Mouse (Mus musculus): ENCODE measurements around the gene Tspan18. TPM values are rescaled to one million over a fixed set of nuclear protein-coding genes. Genes with fewer than 3 reads are reported as not detected.

Gene Tspan18
- 1.0 and 1.4 TPM in 2 replicates for total RNA-seq (2012; rRNA removed)

DNA sequence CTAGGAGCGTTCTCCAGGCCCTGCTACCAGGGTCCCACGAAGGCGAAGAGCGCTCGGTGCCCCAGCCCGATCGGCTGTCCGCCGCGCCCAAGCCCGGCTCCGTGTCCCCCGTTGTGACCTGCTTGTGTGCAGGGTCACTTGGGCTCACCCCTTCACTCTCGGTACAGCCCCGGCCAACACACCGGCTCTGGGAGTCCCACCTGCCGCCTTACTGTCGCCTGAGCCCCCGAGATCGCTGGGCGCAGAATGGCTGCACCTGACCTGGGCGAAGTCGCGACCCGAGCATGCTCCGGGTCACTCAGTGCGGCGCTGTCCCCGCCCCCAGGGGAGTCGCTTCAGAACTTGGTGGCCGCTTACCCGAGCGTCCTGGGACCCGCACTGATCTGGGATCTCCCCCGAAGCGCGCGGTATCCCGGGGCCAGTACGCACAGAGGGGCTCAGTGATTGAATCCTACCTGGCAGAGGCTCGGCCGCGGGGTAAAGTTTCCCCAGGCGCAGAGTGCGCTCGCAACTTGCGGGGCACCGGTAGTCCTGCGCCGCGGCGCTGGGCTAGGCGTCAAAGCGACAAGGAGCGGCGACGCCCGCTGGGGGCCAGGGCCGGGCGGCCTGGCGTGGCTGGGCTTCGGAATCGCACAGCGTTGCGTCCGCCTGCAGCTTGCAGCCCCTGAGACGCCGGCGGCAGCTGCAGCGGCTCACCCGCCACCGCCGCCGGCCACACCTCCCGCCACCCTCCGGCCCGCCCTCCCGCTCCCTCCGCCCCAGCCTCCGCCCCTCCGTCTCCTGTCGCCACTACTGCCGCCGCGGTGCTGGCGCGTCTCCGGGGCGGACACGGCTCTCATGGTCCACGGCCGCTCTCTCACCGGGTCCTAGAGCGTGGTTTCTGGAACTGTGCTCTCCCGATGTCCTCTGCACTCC is at the start of gene Tspan18:
Gene Tspan18 (minus strand): TSS at position 689 of the 915 bp plus-strand sequence.
- no peaks in the 10 kb centered on the region for H3K9me3 ChIP-seq (ENCODE audit: control insufficient read depth, insufficient read depth, low read depth, low read length)
- H3K4me1 ChIP-seq (ENCODE audit: control insufficient read depth in 2 of 2, insufficient read depth in 2 of 2, low read length in 2 of 2, poor library complexity in 1 of 2) = no peaks in the 10 kb centered on the region
- DNase-seq (ENCODE audit: low read depth, low spot score) = peak; percentile 55
- in situ Hi-C loops (cut with MboI; ENCODE audit: low sequenced_read_pairs in 2 of 2, unreplicated experiment in 2 of 2) = loop anchor here in 1 of 2 experiments (10.0 kb wide), 1 partner anchor 109 kb away; no protein-coding TSS in a partner anchor
- H3K4me3 ChIP-seq (ENCODE audit: insufficient read depth in 1 of 2, low read depth in 1 of 2, low read length in 2 of 2, poor library complexity in 1 of 2, severe bottlenecking in 1 of 2) = peak within 1 kb of the TSS; percentile 75 to 77
- peak within 1 kb of the TSS; percentile 64 for H3K9ac ChIP-seq (ENCODE audit: insufficient read depth, low read depth, low read length, poor library complexity, severe bottlenecking)
- H3K36me3 ChIP-seq (ENCODE audit: control insufficient read depth, insufficient read depth, low read length, poor library complexity, severe bottlenecking) = no peaks in the 10 kb centered on the region
- TF ChIP-seq HCFC1 (IDR thresholded peaks at IDR 0.05; ENCODE audit: borderline replicate concordance, insufficient read depth, low read length) = no peak
- no peak for TF ChIP-seq MAFK (IDR thresholded peaks at IDR 0.05; ENCODE audit: insufficient read depth, low read depth, low read length)
- TF ChIP-seq CHD2 (IDR thresholded peaks at IDR 0.05; ENCODE audit: low read depth, low read length) = no peak
- no peak for TF ChIP-seq ZNF384 (IDR thresholded peaks at IDR 0.05; ENCODE audit: low read depth, low read length)
- no peak for TF ChIP-seq ZC3H11A (IDR thresholded peaks at IDR 0.05; ENCODE audit: borderline replicate concordance, low read depth, low read length)
- H3K27ac ChIP-seq (ENCODE audit: insufficient read depth, low read depth, low read length, poor library complexity, severe bottlenecking) = no peak within 1 kb of the TSS

DNA sequence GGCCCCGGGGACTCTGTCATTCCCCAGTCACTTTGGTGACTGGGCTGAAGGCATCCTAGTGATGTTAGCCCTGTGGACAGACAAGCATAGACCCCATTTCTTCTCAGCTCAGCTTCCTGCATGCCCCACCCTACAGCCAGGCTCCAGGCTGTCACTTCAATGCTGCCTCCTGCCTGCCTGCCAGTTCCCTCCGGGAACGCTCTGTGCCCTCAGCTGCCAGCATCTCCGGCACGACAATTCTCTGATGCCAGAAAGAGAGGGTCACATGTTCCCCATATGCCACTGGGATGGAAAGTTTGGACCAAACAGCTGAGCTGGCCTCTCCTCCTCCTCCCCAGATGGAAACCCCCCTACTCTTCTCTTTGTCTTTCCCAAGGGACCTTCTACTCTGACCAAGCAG is 49.5 kb upstream of the Tspan18 start:
- Histone ChIP-seq H3K9ac (ENCODE audit: insufficient read depth, low read depth, low read length, poor library complexity, severe bottlenecking) (no peak overlapping the region), H3K9me3 (ENCODE audit: control insufficient read depth, insufficient read depth, low read depth, low read length) (no peaks in the 10 kb centered on the region), H3K27ac (ENCODE audit: insufficient read depth, low read depth, low read length, poor library complexity, severe bottlenecking) (no peak overlapping the region), H3K4me1 (ENCODE audit: control insufficient read depth in 2 of 2, insufficient read depth in 2 of 2, low read length in 2 of 2, poor library complexity in 1 of 2) (no peaks in the 10 kb centered on the region), H3K36me3 (ENCODE audit: control insufficient read depth, insufficient read depth, low read length, poor library complexity, severe bottlenecking) (no peaks in the 10 kb centered on the region), H3K4me3 (ENCODE audit: insufficient read depth in 1 of 2, low read depth in 1 of 2, low read length in 2 of 2, poor library complexity in 1 of 2, severe bottlenecking in 1 of 2) (no peak overlapping the region)
- no peak for DNase-seq (ENCODE audit: low read depth, low spot score)
- in situ Hi-C loops (cut with MboI; ENCODE audit: low sequenced_read_pairs in 2 of 2, unreplicated experiment in 2 of 2) = no loop called here
- TF ChIP-seq CHD2 (IDR thresholded peaks at IDR 0.05; ENCODE audit: low read depth, low read length) = no peak
- no peak for TF ChIP-seq HCFC1 (IDR thresholded peaks at IDR 0.05; ENCODE audit: borderline replicate concordance, insufficient read depth, low read length)
- no peak for TF ChIP-seq ZNF384 (IDR thresholded peaks at IDR 0.05; ENCODE audit: low read depth, low read length)
- TF ChIP-seq ZC3H11A (IDR thresholded peaks at IDR 0.05; ENCODE audit: borderline replicate concordance, low read depth, low read length) = no peak
- TF ChIP-seq MAFK (IDR thresholded peaks at IDR 0.05; ENCODE audit: insufficient read depth, low read depth, low read length) = no peak

GRCm38 (mm10) chr2:93380680-93381089 is 46.4 kb upstream of the Tspan18 start:
- no peak for TF ChIP-seq CHD2 (IDR thresholded peaks at IDR 0.05; ENCODE audit: low read depth, low read length)
- H3K9me3 ChIP-seq (ENCODE audit: control insufficient read depth, insufficient read depth, low read depth, low read length) = no peaks in the 10 kb centered on the region
- H3K36me3 ChIP-seq (ENCODE audit: control insufficient read depth, insufficient read depth, low read length, poor library complexity, severe bottlenecking) = no peaks in the 10 kb centered on the region
- in situ Hi-C loops (cut with MboI; ENCODE audit: low sequenced_read_pairs in 2 of 2, unreplicated experiment in 2 of 2) = no loop called here
- H3K4me3 ChIP-seq (ENCODE audit: insufficient read depth in 1 of 2, low read depth in 1 of 2, low read length in 2 of 2, poor library complexity in 1 of 2, severe bottlenecking in 1 of 2) = no peak overlapping the region
- H3K9ac ChIP-seq (ENCODE audit: insufficient read depth, low read depth, low read length, poor library complexity, severe bottlenecking) = no peak overlapping the region
- no peak for DNase-seq (ENCODE audit: low read depth, low spot score)
- H3K4me1 ChIP-seq (ENCODE audit: control insufficient read depth in 2 of 2, insufficient read depth in 2 of 2, low read length in 2 of 2, poor library complexity in 1 of 2) = no peaks in the 10 kb centered on the region
- no peak overlapping the region for H3K27ac ChIP-seq (ENCODE audit: insufficient read depth, low read depth, low read length, poor library complexity, severe bottlenecking)

GRCm38 (mm10) chr2:93377797-93378196 is 43.5 kb upstream of the Tspan18 start:
- H3K27ac ChIP-seq (ENCODE audit: insufficient read depth, low read depth, low read length, poor library complexity, severe bottlenecking) = no peak overlapping the region
- no peak for TF ChIP-seq CHD2 (IDR thresholded peaks at IDR 0.05; ENCODE audit: low read depth, low read length)
- no peak for TF ChIP-seq ZC3H11A (IDR thresholded peaks at IDR 0.05; ENCODE audit: borderline replicate concordance, low read depth, low read length)
- no peak for TF ChIP-seq ZNF384 (IDR thresholded peaks at IDR 0.05; ENCODE audit: low read depth, low read length)
- no peak for TF ChIP-seq MAFK (IDR thresholded peaks at IDR 0.05; ENCODE audit: insufficient read depth, low read depth, low read length)
- TF ChIP-seq HCFC1 (IDR thresholded peaks at IDR 0.05; ENCODE audit: borderline replicate concordance, insufficient read depth, low read length) = no peak
- no peaks in the 10 kb centered on the region for H3K9me3 ChIP-seq (ENCODE audit: control insufficient read depth, insufficient read depth, low read depth, low read length)
- DNase-seq (ENCODE audit: low read depth, low spot score) = no peak
- H3K4me3 ChIP-seq (ENCODE audit: insufficient read depth in 1 of 2, low read depth in 1 of 2, low read length in 2 of 2, poor library complexity in 1 of 2, severe bottlenecking in 1 of 2) = no peak overlapping the region
- H3K4me1 ChIP-seq (ENCODE audit: control insufficient read depth in 2 of 2, insufficient read depth in 2 of 2, low read length in 2 of 2, poor library complexity in 1 of 2) = no peaks in the 10 kb centered on the region
- H3K36me3 ChIP-seq (ENCODE audit: control insufficient read depth, insufficient read depth, low read length, poor library complexity, severe bottlenecking) = no peaks in the 10 kb centered on the region
- in situ Hi-C loops (cut with MboI; ENCODE audit: low sequenced_read_pairs in 2 of 2, unreplicated experiment in 2 of 2) = no loop called here
- no peak overlapping the region for H3K9ac ChIP-seq (ENCODE audit: insufficient read depth, low read depth, low read length, poor library complexity, severe bottlenecking)
